Mouse (Mus musculus): ENCODE measurements around the gene Eci1.
A peak's percentile ranks its signal among the peaks of the same experiment; 100 is the strongest.

The Eci1 gene

GRCm38 (mm10) chr17:24473612-24474275 is 47.3 kb downstream of the Eci1 start, which contains the start of gene Bricd5:
Gene Bricd5 (plus strand): TSS chr17:24473884.
- DNase-seq (ENCODE audit: low spot score), result no peak

DNA sequence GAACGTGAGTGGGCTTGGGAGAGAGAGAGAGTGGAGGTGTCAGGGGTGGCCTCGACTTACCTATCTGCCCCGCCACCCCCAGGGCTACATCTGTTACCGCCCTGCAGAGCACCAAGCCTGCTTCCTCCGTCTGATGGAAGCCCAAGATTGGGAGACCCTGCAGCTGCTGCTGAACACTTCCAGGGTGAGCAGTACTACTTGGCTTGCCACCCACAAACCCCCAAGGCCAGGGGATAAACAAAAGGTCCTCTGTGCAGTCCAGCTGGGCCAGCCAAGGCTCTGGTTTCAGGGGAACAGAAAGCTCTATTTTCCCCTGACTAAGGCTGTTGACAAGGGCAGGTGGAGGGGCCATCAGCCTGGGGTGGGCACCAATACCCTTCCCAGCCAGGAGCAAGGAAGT is 48.1 kb downstream of the Eci1 start:
- peak; percentile 41 for DNase-seq (ENCODE audit: low spot score)

- no peak for DNase-seq (ENCODE audit: low spot score)
Observed at GRCm38 (mm10) chr17:24475586-24475985, 49.1 kb downstream of the Eci1 start.

DNA sequence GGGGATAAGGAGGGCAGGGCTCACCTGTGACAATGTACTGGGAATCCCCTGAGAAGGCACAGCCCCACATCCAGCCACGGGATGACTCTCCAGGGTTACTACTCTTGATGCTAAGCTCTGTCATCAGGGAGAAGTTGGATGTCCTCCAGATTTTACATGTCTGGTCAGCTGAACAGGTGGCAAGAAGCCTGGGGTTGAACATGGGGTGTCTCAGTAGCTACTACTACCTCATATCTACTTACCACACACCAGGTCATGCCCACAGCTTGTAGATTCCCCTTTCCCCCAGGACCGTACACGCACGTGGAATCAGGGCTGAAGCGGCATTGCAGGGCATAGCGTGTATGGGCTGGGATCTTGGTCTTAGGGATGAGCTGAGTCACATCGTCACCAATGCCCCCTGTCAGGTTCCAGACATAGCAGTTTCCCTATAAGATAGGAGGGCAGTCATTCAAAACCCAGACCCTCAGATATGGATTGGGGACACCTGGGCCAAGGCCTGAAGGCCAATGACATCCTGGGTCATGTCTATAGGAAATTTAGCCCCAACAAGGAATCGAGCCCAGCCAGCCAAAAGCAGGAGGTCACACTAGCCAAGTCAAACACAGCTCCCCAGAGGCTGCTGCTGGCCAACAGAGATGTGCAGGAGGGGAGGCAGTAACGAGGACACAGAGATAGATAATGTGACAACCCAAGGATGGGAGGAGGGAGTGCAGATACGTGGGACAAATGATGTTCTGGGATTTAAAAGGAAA is 49.8 kb downstream of the Eci1 start:
- no peak for DNase-seq (ENCODE audit: low spot score)

GRCm38 (mm10) chr17:24477053-24477984 is 50.9 kb downstream of the Eci1 start:
- no peak for DNase-seq (ENCODE audit: low spot score)

GRCm38 (mm10) chr17:24477985-24478600 is 51.7 kb downstream of the Eci1 start:
- no peak for DNase-seq (ENCODE audit: low spot score)

DNA sequence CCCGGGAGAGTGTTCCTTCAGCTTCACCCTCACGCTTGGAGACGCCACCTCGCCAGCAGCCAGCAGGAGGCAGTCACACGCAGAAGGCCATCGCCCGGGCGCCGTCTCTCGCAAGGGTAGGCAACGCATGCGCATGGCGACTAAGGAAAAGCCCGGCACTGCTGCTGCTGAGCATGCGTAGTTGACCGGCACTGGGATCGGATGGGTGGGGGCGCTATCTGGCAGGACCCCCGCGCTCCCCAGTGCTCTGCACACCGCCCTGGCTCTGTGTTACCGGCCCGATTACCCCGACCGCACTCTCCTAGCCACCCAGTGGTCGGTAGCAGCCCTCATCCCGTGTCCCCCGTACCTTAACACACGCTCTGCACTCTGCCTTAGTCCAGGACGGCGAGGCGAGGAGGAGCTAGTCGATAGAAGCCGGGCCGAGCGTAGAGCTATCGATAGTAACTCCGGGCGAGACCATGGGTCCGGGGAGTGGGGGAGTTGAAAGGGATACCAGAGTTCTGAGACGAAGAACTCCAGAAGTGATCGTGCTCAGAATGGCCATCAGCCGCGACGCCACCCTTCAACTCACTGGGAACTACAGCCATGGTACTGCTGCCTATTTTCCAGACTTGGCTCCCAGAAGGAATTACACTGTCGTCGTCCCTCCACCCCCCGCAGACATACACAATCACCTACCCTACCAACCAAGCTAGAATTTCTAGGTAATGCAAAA is 52.4 kb downstream of the Eci1 start, which contains the start of gene Mlst8:
TSS of gene Mlst8 (minus strand) at position 416 of the 718 bp plus-strand sequence.
- peak; percentile 92 for DNase-seq (ENCODE audit: low spot score)

GRCm38 (mm10) chr17:24479431-24479830 is 53.0 kb downstream of the Eci1 start:
- no peak for DNase-seq (ENCODE audit: low spot score)

DNA sequence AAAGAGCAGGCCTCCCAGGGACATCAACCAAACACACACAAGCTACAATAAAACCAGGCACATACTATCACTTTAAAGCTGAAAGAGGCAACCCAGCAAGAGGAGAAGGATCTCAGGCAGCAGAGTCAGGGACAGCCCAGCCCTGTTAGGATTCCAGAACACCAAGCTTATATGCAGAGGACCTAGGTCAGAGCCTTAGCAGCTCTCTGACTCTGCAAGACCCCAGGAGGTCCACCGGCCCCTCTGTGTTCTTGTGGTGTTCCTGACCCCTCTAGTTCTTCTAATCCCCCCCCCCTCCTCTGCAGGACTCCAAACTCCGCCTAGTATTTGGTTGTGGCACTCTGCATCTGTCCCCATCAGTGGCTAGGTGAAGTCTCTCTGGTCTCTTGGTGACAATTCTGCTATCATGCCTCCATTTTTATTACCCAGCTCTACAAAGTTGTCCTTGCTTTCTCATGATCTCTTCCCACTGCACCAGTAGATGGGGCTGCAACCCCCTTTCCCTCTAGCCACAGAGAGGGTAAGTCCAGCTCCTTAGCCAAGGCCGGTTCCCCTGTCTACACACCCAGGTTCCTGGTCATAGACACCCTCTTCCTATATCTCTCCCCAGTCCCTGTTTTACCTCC is 53.9 kb downstream of the Eci1 start:
- no peak for DNase-seq (ENCODE audit: low spot score)

DNA sequence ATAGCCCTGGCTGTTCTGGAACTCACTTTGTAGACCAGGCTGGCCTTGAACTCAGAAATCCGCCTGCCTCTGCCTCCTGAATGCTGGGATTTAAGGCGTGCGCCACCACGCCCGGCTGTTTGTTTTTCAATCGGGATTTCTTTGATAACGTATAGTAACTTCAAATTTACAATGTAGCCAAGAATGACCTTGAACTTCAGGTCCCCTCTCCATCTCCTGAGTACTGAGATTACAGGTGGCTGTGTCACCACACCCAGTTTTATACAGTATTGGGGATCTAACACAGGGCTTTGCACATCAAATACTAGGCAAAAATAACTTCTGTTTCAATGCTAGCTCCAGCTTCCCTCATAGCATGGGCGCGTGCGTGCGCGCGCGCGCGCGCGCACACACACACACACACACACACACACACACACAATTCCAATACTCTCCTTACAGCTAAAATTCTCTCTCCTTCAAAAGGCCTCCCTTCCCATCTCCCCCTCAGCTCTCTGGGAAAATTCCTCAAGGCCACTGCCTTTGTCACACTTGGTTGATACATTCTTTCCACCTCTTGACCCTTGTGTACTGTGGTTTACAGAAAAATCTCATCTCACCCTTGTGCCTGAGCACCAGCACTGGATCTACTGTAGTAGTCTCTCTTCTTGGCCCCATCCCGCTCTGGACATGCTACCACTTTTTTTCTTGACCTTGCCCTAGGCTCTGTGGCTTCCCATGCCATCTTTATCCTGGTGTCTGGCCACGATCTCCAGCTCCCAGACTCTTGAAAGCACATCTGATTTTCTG is 54.8 kb downstream of the Eci1 start:
- no peak for DNase-seq (ENCODE audit: low spot score)

GRCm38 (mm10) chr17:24483495-24483894 is 57.1 kb downstream of the Eci1 start:
- DNase-seq (ENCODE audit: low spot score), result no peak

- no peak for DNase-seq (ENCODE audit: low spot score)
Observed at GRCm38 (mm10) chr17:24485090-24485860, 58.8 kb downstream of the Eci1 start.

DNA sequence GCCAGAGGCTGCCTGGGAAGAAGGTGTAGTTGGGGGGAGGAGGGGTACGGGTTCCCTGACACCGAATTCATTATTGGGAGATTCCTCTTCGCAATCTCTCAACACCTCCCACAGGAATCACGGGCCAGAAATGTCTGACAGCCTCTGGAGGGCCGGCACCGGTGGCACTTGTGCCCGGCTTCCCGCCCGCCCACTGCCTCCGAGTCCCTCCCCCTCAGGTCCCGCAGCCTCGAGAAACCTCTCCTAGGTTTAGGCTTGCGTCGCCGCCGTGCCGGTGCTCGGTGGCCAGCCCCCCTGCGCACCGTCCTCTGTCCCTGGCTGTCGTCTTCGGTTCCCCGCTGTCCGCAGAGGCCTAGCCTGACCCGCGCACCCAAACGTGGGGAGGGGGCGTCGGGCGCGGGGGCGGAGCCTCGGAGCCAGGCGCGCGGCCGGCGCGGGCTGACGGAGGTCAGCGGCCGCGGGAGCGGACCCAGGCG is 61.8 kb downstream of the Eci1 start, which contains the start of gene Caskin1:
TSS of gene Caskin1 (plus strand) at position 416 of the 476 bp plus-strand sequence.
- DNase-seq (ENCODE audit: low spot score), result no peak

DNA sequence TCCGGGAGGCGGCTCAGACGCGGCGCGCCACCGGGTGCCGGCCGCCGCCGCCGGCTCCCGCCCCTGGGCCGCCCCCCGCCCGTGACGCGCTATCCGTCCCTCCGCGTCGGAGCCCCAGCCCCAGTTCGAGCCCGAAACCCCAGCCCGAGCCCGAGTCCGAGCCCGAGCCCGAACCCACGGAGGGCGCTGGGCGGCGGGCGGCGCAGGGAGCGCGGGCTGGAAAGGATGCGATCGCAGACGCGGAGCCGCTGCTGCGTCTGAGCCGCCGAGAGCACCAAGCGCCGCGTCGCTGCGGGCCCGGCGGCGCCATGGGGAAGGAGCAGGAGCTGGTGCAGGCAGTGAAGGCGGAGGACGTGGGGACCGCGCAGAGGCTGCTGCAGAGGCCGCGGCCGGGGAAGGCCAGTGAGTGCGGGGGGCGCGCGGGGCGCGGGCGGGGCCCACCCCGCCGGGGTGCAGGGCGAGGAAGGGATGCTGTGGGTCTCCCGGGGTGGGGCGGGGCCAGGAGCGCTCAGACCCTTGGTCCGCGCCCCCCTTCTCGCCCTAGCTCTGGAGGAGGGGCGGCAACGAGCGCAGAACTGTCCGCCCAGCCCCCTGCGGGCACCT is 62.3 kb downstream of the Eci1 start:
- no peak for DNase-seq (ENCODE audit: low spot score)

All from ovary, adult 18-20 months (tissue).